Mouse (Mus musculus) kidney, adult 8-10 months (tissue): Measurements from ENCODE around the gene Ubr7.

ENCODE experiments used
- DNase-seq, 2 experiments: peaks; one replicate each; pipeline ENCODE4 v3.0.0; 2022

Ubr7 gene

GRCm38 (mm10) chr12:102743589-102744574 lies 13.9 kb upstream of the Ubr7 start, which contains the start of the genes Moap1 and Tmem251:
Gene Moap1, minus strand, starts transcription at chr12:102743661.
Gene Tmem251, plus strand, starts transcription at chr12:102743762.
- peak; percentile 87 to 92 for DNase-seq

GRCm38 (mm10) chr12:102744839-102745238 lies 12.9 kb upstream of the Ubr7 start:
- DNase-seq: no peak

- no peak for DNase-seq
These were observed 9.5 kb upstream of the Ubr7 start for GRCm38 (mm10) chr12:102748256-102748655.

GRCm38 (mm10) chr12:102756304-102756703 lies 1.5 kb upstream of the Ubr7 start:
- DNase-seq: peak in 1 of 2 experiments; percentile 44

GRCm38 (mm10) chr12:102757055-102757688 lies 595 bp upstream of the Ubr7 start:
- DNase-seq: no peak

GRCm38 (mm10) chr12:102758403-102758756 lies 613 bp downstream of the Ubr7 start, which contains the start of gene Gm20604:
Gene Gm20604, minus strand, starts transcription at chr12:102758672.
- DNase-seq: no peak

GRCm38 (mm10) chr12:102758936-102759335 lies 1.2 kb downstream of the Ubr7 start:
- no peak for DNase-seq

- DNase-seq: no peak
These were observed 3.9 kb downstream of the Ubr7 start for GRCm38 (mm10) chr12:102761668-102762067.

- DNase-seq: no peak
These were observed 5.9 kb downstream of the Ubr7 start for GRCm38 (mm10) chr12:102763696-102764095.

GRCm38 (mm10) chr12:102769000-102769399 lies 11.2 kb downstream of the Ubr7 start:
- DNase-seq: peak in 1 of 2 experiments; percentile 28

- no peak for DNase-seq
These were observed 13.8 kb downstream of the Ubr7 start for GRCm38 (mm10) chr12:102771601-102772000.

- DNase-seq: no peak
These were observed 14.9 kb downstream of the Ubr7 start for GRCm38 (mm10) chr12:102772676-102773075.

GRCm38 (mm10) chr12:102776035-102776434 lies 18.3 kb downstream of the Ubr7 start:
- DNase-seq: no peak

GRCm38 (mm10) chr12:102778151-102778550 lies 20.4 kb downstream of the Ubr7 start:
- DNase-seq: no peak

GRCm38 (mm10) chr12:102779452-102779851 lies 21.7 kb downstream of the Ubr7 start:
- peak in 1 of 2 experiments; percentile 15 for DNase-seq

GRCm38 (mm10) chr12:102782841-102783240 lies 25.1 kb downstream of the Ubr7 start:
- no peak for DNase-seq

GRCm38 (mm10) chr12:102784899-102785592 lies 27.3 kb downstream of the Ubr7 start:
- DNase-seq: no peak

- DNase-seq: no peak
These were observed 27.8 kb downstream of the Ubr7 start for GRCm38 (mm10) chr12:102785593-102785985.

GRCm38 (mm10) chr12:102787927-102788326 lies 30.2 kb downstream of the Ubr7 start:
- DNase-seq: no peak

GRCm38 (mm10) chr12:102799528-102799927 lies 41.8 kb downstream of the Ubr7 start:
- DNase-seq: no peak

GRCm38 (mm10) chr12:102814858-102815257 lies 57.1 kb downstream of the Ubr7 start:
- no peak for DNase-seq

- DNase-seq: no peak
These were observed 68.6 kb downstream of the Ubr7 start for GRCm38 (mm10) chr12:102826399-102826798.

- no peak for DNase-seq
These were observed 69.4 kb downstream of the Ubr7 start for GRCm38 (mm10) chr12:102827119-102827518.
